Mouse (Mus musculus) neural tube, embryonic 11.5 days (tissue): ENCODE results near the gene Mcmbp. TPM values are rescaled to one million over a fixed set of nuclear protein-coding genes. Genes with fewer than 3 reads are reported as not detected.
A peak's percentile ranks its signal among the peaks of the same experiment; 100 is the strongest.

Experiments used
- ATAC-seq: fragments of 200-750 bp; cut with Nextera tagmentation; 2 replicates; pipeline ENCODE4 v1.8.0; 2017; ENCODE audit warnings: moderate number of reproducible peaks, mild to moderate bottlenecking, moderate TSS enrichment, moderate library complexity; ENCODE audit not compliant: insufficient read depth, low FRiP score, low TSS enrichment
- DNase-seq: peaks from one replicate; pipeline ENCODE4 v3.0.0-alpha.2; 2015; ENCODE audit warnings: low spot score
- H3K27ac ChIP-seq: fragments of 300-500 bp; sonication (generic); 2 replicates; pipeline ENCODE4 v1.5.1; 2014; ENCODE audit warnings: low read depth, mild to moderate bottlenecking, low read length
- H3K27me3 ChIP-seq: fragments of 300-500 bp; sonication (generic); 2 replicates; pipeline ENCODE4 v1.6.1; 2014; ENCODE audit warnings: mild to moderate bottlenecking, low read length, mixed read lengths; ENCODE audit not compliant: control insufficient read depth, insufficient read depth
- H3K36me3 ChIP-seq: fragments of 300-500 bp; sonication (generic); 2 replicates; pipeline ENCODE4 v1.6.1; 2014; ENCODE audit warnings: mild to moderate bottlenecking, low read length, moderate library complexity, mixed read lengths; ENCODE audit not compliant: control insufficient read depth, insufficient read depth
- H3K4me1 ChIP-seq: fragments of 300-500 bp; sonication (generic); 2 replicates; pipeline ENCODE4 v1.6.1; 2014; ENCODE audit warnings: low read length, mixed read lengths; ENCODE audit not compliant: control insufficient read depth, insufficient read depth
- H3K4me2 ChIP-seq: fragments of 300-500 bp; sonication (generic); 2 replicates; pipeline ENCODE4 v1.6.1; 2014; ENCODE audit warnings: low read depth, mild to moderate bottlenecking, moderate library complexity
- H3K4me3 ChIP-seq: fragments of 300-500 bp; sonication (generic); 2 replicates; pipeline ENCODE4 v1.5.1; 2014; ENCODE audit warnings: low read depth, low read length
- H3K9ac ChIP-seq: fragments of 300-500 bp; sonication (generic); 2 replicates; pipeline ENCODE4 v1.6.1; 2014; ENCODE audit warnings: mild to moderate bottlenecking, low read length
- H3K9me3 ChIP-seq: fragments of 300-500 bp; sonication (generic); 2 replicates; pipeline ENCODE4 v1.6.1; 2016; ENCODE audit warnings: low read length; ENCODE audit not compliant: control insufficient read depth
- WGBS: fragments of 180-500 bp; shearing (Covaris S2); extraction: QIAGEN DNeasy Blood & Tissue Kit; methylation state at CpG from one replicate; pipeline ENCODE4 v1.1.7; 2014; 5-methylcytosine and 5-hydroxymethylcytosine counted together
- polyA plus RNA-seq: library from polyadenylated mRNA; unstranded; fragments of >200 nt; fragmentation: Nextera tagmentation; extraction: Ambion mirVana; gene quantifications from 2 replicates; pipeline ENCODE4 v1.2.1, GENCODE M21; 2014

Mcmbp gene
- polyA plus RNA-seq, 1 experiment from 2014 or later, result 73.0 TPM

- Histone ChIP-seq H3K36me3 (no peaks in the 10 kb centered on the region; the same call in 1 of the 2 replicates), H3K4me2 (no peak overlapping the region; the same call in 1 of the 2 replicates), H3K27ac (peak overlapping the region; percentile 68; the same call in 1 of the 2 replicates), H3K9ac (no peak overlapping the region), H3K9me3 (no peaks in the 10 kb centered on the region), H3K4me1 (peaks cover 9% of the 10 kb centered on the region; the same call in 1 of the 2 replicates), H3K27me3 (no peaks in the 10 kb centered on the region), H3K4me3 (no peak overlapping the region)
- ATAC-seq (0 out of 2 replicates have a peak, but pooled peaks have one; percentile 23), DNase-seq (peak; percentile 40)
- 11% methylated on average over 8 of the region's 8 CpGs for WGBS
These were observed 68.3 kb downstream of the Mcmbp start for GRCm38 (mm10) chr7:128671952-128672351.

GRCm38 (mm10) chr7:128668831-128669230, 71.5 kb downstream of the Mcmbp start:
- H3K4me3 ChIP-seq, result no peak overlapping the region
- no peak overlapping the region for H3K4me2 ChIP-seq
- no peaks in the 10 kb centered on the region for H3K27me3 ChIP-seq
- peaks cover 3% of the 10 kb centered on the region; the same call in 1 of the 2 replicates for H3K36me3 ChIP-seq
- peaks cover 9% of the 10 kb centered on the region; the same call in 1 of the 2 replicates for H3K4me1 ChIP-seq
- ATAC-seq (no peak), DNase-seq (no peak)
- no peaks in the 10 kb centered on the region for H3K9me3 ChIP-seq
- 35% methylated on average over 2 of the region's 2 CpGs for WGBS
- no peak overlapping the region for H3K9ac ChIP-seq
- H3K27ac ChIP-seq, result no peak overlapping the region

GRCm38 (mm10) chr7:128667788-128668187, 72.5 kb downstream of the Mcmbp start:
- Histone ChIP-seq H3K4me3 (no peak overlapping the region), H3K9me3 (no peaks in the 10 kb centered on the region), H3K36me3 (peaks cover 3% of the 10 kb centered on the region; the same call in 1 of the 2 replicates), H3K4me2 (no peak overlapping the region), H3K27me3 (no peaks in the 10 kb centered on the region), H3K27ac (no peak overlapping the region), H3K4me1 (peaks cover 9% of the 10 kb centered on the region; the same call in 1 of the 2 replicates), H3K9ac (no peak overlapping the region)
- ATAC-seq, result no peak
- DNase-seq, result no peak
- WGBS, result 64% methylated on average over 5 of the region's 5 CpGs

- H3K9me3 ChIP-seq, result no peaks in the 10 kb centered on the region
- H3K36me3 ChIP-seq, result peaks cover 3% of the 10 kb centered on the region; the same call in 1 of the 2 replicates
- no peak overlapping the region for H3K27ac ChIP-seq
- no peak overlapping the region for H3K4me2 ChIP-seq
- H3K9ac ChIP-seq, result no peak overlapping the region
- no peaks in the 10 kb centered on the region for H3K27me3 ChIP-seq
- ATAC-seq (no peak), DNase-seq (no peak)
- H3K4me1 ChIP-seq, result no peaks in the 10 kb centered on the region
- no peak overlapping the region for H3K4me3 ChIP-seq
- WGBS, result 87% methylated on average over 11 of the region's 11 CpGs
These were observed 75.4 kb downstream of the Mcmbp start for GRCm38 (mm10) chr7:128664861-128665377.

GRCm38 (mm10) chr7:128663906-128664305, 76.4 kb downstream of the Mcmbp start:
- DNase-seq (no peak), ATAC-seq (no peak)
- WGBS, result 89% methylated on average over 8 of the region's 8 CpGs

GRCm38 (mm10) chr7:128656970-128657369, 83.3 kb downstream of the Mcmbp start:
- Histone ChIP-seq H3K4me1 (no peaks in the 10 kb centered on the region), H3K27me3 (no peaks in the 10 kb centered on the region), H3K27ac (no peak overlapping the region), H3K9ac (no peak overlapping the region), H3K9me3 (no peaks in the 10 kb centered on the region), H3K36me3 (no peaks in the 10 kb centered on the region), H3K4me3 (no peak overlapping the region), H3K4me2 (no peak overlapping the region)
- 67% methylated on average over 1 of the region's 1 CpGs for WGBS
- DNase-seq, result no peak
- ATAC-seq, result no peak

More at GRCm38 (mm10) chr7:128663906-128664305, 76.4 kb downstream of the Mcmbp start:
- Histone ChIP-seq H3K27ac (no peak overlapping the region), H3K9ac (no peak overlapping the region), H3K4me3 (no peak overlapping the region), H3K4me1 (no peaks in the 10 kb centered on the region), H3K36me3 (peaks cover 3% of the 10 kb centered on the region; the same call in 1 of the 2 replicates), H3K27me3 (no peaks in the 10 kb centered on the region), H3K9me3 (no peaks in the 10 kb centered on the region), H3K4me2 (no peak overlapping the region)

Other genes starting within 250 kb of the Mcmbp start
- 6.0 and 7.2 TPM in 2 replicates for gene Bag3, start 216.9 kb downstream of the Mcmbp start, polyA plus RNA-seq
- 97.5 and 98.8 TPM in 2 replicates for gene Inpp5f, start 129.2 kb downstream of the Mcmbp start, polyA plus RNA-seq
- 45.5 and 47.8 TPM in 2 replicates for gene Sec23ip, start 4.4 kb upstream of the Mcmbp start, polyA plus RNA-seq